Mouse (Mus musculus) hindbrain, embryonic 16.5 days (tissue): ENCODE data around the gene Nell1. TPM values are rescaled to one million over a fixed set of nuclear protein-coding genes. Genes with fewer than 3 reads are reported as not detected.

ENCODE experiments used
- ATAC-seq: fragments of 200-750 bp; cut with Nextera tagmentation; 2 replicates; pipeline ENCODE4 v1.8.0; 2017; ENCODE audit warnings: moderate TSS enrichment, moderate library complexity
- H3K27ac ChIP-seq: fragments of 300-500 bp; sonication (generic); 2 replicates; pipeline ENCODE4 v1.5.1; 2014; ENCODE audit warnings: low read depth, mild to moderate bottlenecking, control low read depth, low read length, moderate library complexity
- H3K27me3 ChIP-seq: fragments of 300-500 bp; sonication (generic); replicated peaks from 2 replicates; pipeline ENCODE4 v1.6.1; 2014; ENCODE audit warnings: low read length; ENCODE audit not compliant: control insufficient read depth, insufficient read depth
- H3K36me3 ChIP-seq: fragments of 300-500 bp; sonication (generic); 2 replicates; pipeline ENCODE4 v1.6.1; 2014; ENCODE audit warnings: mild to moderate bottlenecking, low read length, moderate library complexity, mixed read lengths; ENCODE audit not compliant: control insufficient read depth, insufficient read depth
- H3K4me1 ChIP-seq: fragments of 300-500 bp; sonication (generic); 2 replicates; pipeline ENCODE4 v1.6.1; 2014; ENCODE audit warnings: low read depth, low read length; ENCODE audit not compliant: control insufficient read depth, insufficient read depth
- H3K4me2 ChIP-seq: fragments of 300-500 bp; sonication (generic); 2 replicates; pipeline ENCODE4 v1.6.1; 2014; ENCODE audit warnings: mild to moderate bottlenecking, low read length, control low read depth, moderate library complexity
- H3K4me3 ChIP-seq: fragments of 300-500 bp; sonication (generic); 2 replicates; pipeline ENCODE4 v1.5.1; 2014; ENCODE audit warnings: mild to moderate bottlenecking, low read length, control low read depth, moderate library complexity
- H3K9ac ChIP-seq: fragments of 300-500 bp; sonication (generic); 2 replicates; pipeline ENCODE4 v1.6.1; 2014; ENCODE audit warnings: low read depth, mild to moderate bottlenecking, control low read depth, low read length, moderate library complexity
- H3K9me3 ChIP-seq: fragments of 300-500 bp; sonication (generic); 2 replicates; pipeline ENCODE4 v1.6.1; 2014; ENCODE audit warnings: mild to moderate bottlenecking, low read length, moderate library complexity; ENCODE audit not compliant: control insufficient read depth
- WGBS: fragments of 180-500 bp; shearing (Covaris S2); extraction: QIAGEN DNeasy Blood & Tissue Kit; methylation state at CpG from one replicate; pipeline ENCODE4 v1.1.7; 2014; 5-methylcytosine and 5-hydroxymethylcytosine counted together
- polyA plus RNA-seq: library from polyadenylated mRNA; unstranded; fragments of >200 nt; fragmentation: Nextera tagmentation; extraction: Ambion mirVana; gene quantifications from 2 replicates; pipeline ENCODE4 v1.2.1, GENCODE M21; 2015

Gene Nell1
- polyA plus RNA-seq, 1 experiment from 2014 or later, result 38.2 TPM

GRCm38 (mm10) chr7:50137706-50138105, 163.0 kb downstream of the Nell1 start:
- H3K9me3 ChIP-seq, result no peaks in the 10 kb centered on the region
- 88% methylated on average over 3 of the region's 3 CpGs for WGBS
- H3K36me3 ChIP-seq, result no peaks in the 10 kb centered on the region
- no peak overlapping the region for H3K27ac ChIP-seq
- no peak overlapping the region for H3K4me2 ChIP-seq
- H3K9ac ChIP-seq, result no peak overlapping the region
- H3K4me1 ChIP-seq, result no peaks in the 10 kb centered on the region
- no peak for ATAC-seq
- H3K4me3 ChIP-seq, result no peak overlapping the region
- no peaks in the 10 kb centered on the region for H3K27me3 ChIP-seq

GRCm38 (mm10) chr7:50149326-50149725, 174.7 kb downstream of the Nell1 start:
- Histone ChIP-seq H3K9ac (no peak overlapping the region), H3K4me3 (no peak overlapping the region), H3K27ac (no peak overlapping the region), H3K27me3 (no peaks in the 10 kb centered on the region), H3K4me2 (no peak overlapping the region), H3K4me1 (no peaks in the 10 kb centered on the region), H3K36me3 (no peaks in the 10 kb centered on the region), H3K9me3 (no peaks in the 10 kb centered on the region)
- ATAC-seq, result no peak
- WGBS, result 89% methylated on average over 7 of the region's 7 CpGs

- no peak overlapping the region for H3K4me2 ChIP-seq
- 54% methylated on average over 2 of the region's 2 CpGs for WGBS
- no peak overlapping the region for H3K9ac ChIP-seq
- no peak; the same call in 1 of the 2 replicates for ATAC-seq
- no peaks in the 10 kb centered on the region for H3K27me3 ChIP-seq
- H3K4me3 ChIP-seq, result no peak overlapping the region
- no peaks in the 10 kb centered on the region for H3K4me1 ChIP-seq
- H3K27ac ChIP-seq, result no peak overlapping the region
- no peaks in the 10 kb centered on the region for H3K9me3 ChIP-seq
- no peaks in the 10 kb centered on the region for H3K36me3 ChIP-seq
Observed at GRCm38 (mm10) chr7:50150838-50151237, 176.2 kb downstream of the Nell1 start.

- 61% methylated on average over 2 of the region's 2 CpGs for WGBS
- no peak for ATAC-seq
- Histone ChIP-seq H3K27ac (no peak overlapping the region), H3K27me3 (no peaks in the 10 kb centered on the region), H3K4me1 (no peaks in the 10 kb centered on the region), H3K9ac (no peak overlapping the region), H3K4me3 (no peak overlapping the region), H3K4me2 (no peak overlapping the region), H3K9me3 (no peaks in the 10 kb centered on the region), H3K36me3 (no peaks in the 10 kb centered on the region)
Observed at GRCm38 (mm10) chr7:50153618-50154017, 179.0 kb downstream of the Nell1 start.

GRCm38 (mm10) chr7:50162602-50163001, 187.9 kb downstream of the Nell1 start:
- no peaks in the 10 kb centered on the region for H3K4me1 ChIP-seq
- no peak overlapping the region for H3K27ac ChIP-seq
- H3K9ac ChIP-seq, result no peak overlapping the region
- no peak overlapping the region for H3K4me2 ChIP-seq
- WGBS, result 89% methylated on average over 5 of the region's 5 CpGs
- H3K9me3 ChIP-seq, result no peaks in the 10 kb centered on the region; the same call in 1 of the 2 replicates
- no peaks in the 10 kb centered on the region for H3K36me3 ChIP-seq
- no peaks in the 10 kb centered on the region for H3K27me3 ChIP-seq
- no peak overlapping the region for H3K4me3 ChIP-seq
- ATAC-seq, result no peak

GRCm38 (mm10) chr7:50168778-50169177, 194.1 kb downstream of the Nell1 start:
- H3K9me3 ChIP-seq, result no peaks in the 10 kb centered on the region
- H3K4me3 ChIP-seq, result no peak overlapping the region
- H3K9ac ChIP-seq, result no peak overlapping the region
- H3K4me1 ChIP-seq, result no peaks in the 10 kb centered on the region
- H3K27me3 ChIP-seq, result no peaks in the 10 kb centered on the region
- ATAC-seq, result no peak
- H3K4me2 ChIP-seq, result no peak overlapping the region
- H3K27ac ChIP-seq, result no peak overlapping the region
- H3K36me3 ChIP-seq, result no peaks in the 10 kb centered on the region

GRCm38 (mm10) chr7:50186306-50186705, 211.6 kb downstream of the Nell1 start:
- H3K9me3 ChIP-seq, result no peaks in the 10 kb centered on the region
- no peaks in the 10 kb centered on the region for H3K4me1 ChIP-seq
- no peak for ATAC-seq
- H3K27ac ChIP-seq, result no peak overlapping the region
- no peak overlapping the region for H3K4me2 ChIP-seq
- no peaks in the 10 kb centered on the region for H3K27me3 ChIP-seq
- no peak overlapping the region for H3K4me3 ChIP-seq
- 89% methylated on average over 6 of the region's 6 CpGs for WGBS
- no peak overlapping the region for H3K9ac ChIP-seq
- H3K36me3 ChIP-seq, result no peaks in the 10 kb centered on the region

GRCm38 (mm10) chr7:50193955-50194354, 219.3 kb downstream of the Nell1 start:
- Histone ChIP-seq H3K4me1 (no peaks in the 10 kb centered on the region), H3K9me3 (no peaks in the 10 kb centered on the region), H3K4me2 (no peak overlapping the region), H3K27ac (no peak overlapping the region), H3K9ac (no peak overlapping the region), H3K36me3 (no peaks in the 10 kb centered on the region), H3K4me3 (no peak overlapping the region), H3K27me3 (no peaks in the 10 kb centered on the region)
- ATAC-seq, result no peak
- WGBS, result 91% methylated on average over 7 of the region's 7 CpGs

- WGBS, result 66% methylated on average over 3 of the region's 3 CpGs
- no peak for ATAC-seq
- no peak overlapping the region for H3K4me2 ChIP-seq
- H3K36me3 ChIP-seq, result no peaks in the 10 kb centered on the region
- no peak overlapping the region for H3K4me3 ChIP-seq
- no peak overlapping the region for H3K9ac ChIP-seq
- H3K9me3 ChIP-seq, result no peaks in the 10 kb centered on the region
- H3K27me3 ChIP-seq, result no peaks in the 10 kb centered on the region
- H3K27ac ChIP-seq, result no peak overlapping the region
- H3K4me1 ChIP-seq, result no peaks in the 10 kb centered on the region
Observed at GRCm38 (mm10) chr7:50195080-50195611, 220.5 kb downstream of the Nell1 start.

- 62% methylated on average over 2 of the region's 2 CpGs for WGBS
- H3K4me2 ChIP-seq, result no peak overlapping the region
- no peak for ATAC-seq
- no peaks in the 10 kb centered on the region for H3K9me3 ChIP-seq
- no peak overlapping the region for H3K4me3 ChIP-seq
- no peaks in the 10 kb centered on the region for H3K27me3 ChIP-seq
- H3K36me3 ChIP-seq, result no peaks in the 10 kb centered on the region
- H3K27ac ChIP-seq, result no peak overlapping the region
- H3K9ac ChIP-seq, result no peak overlapping the region
- H3K4me1 ChIP-seq, result no peaks in the 10 kb centered on the region; the same call in 1 of the 2 replicates
Observed at GRCm38 (mm10) chr7:50205268-50205667, 230.6 kb downstream of the Nell1 start.
